Mouse (Mus musculus) heart, postnatal 36 days (tissue): ENCODE measurements at regions not wholly inside any gene's neighbourhood (a gene's known extent, or its start where the extent isn't known, plus 50 kb on each side); places are given as distances from the start of the nearest gene placed in this dataset.
"Not testable (repeated sequence)": the region's sequence is repeated elsewhere in the genome, so short reads cannot be mapped to it uniquely, and the experiment has no call there.

Experiments
- DNase-seq, 2 experiments: peaks; one replicate each; pipeline ENCODE4 v3.0.0; 2021 to 2022
- intact Hi-C: fragments of 180-260 bp; cut with DNase I; formaldehyde crosslinking; loops from one replicate; pipeline ENCODE4 v1.15.1; 2025

- no peak for DNase-seq
- intact Hi-C loops: loop anchor here (1.0 to 2.0 kb wide), 2 partner anchors 252 to 295 kb away; no protein-coding TSS in a partner anchor
Measured at GRCm38 (mm10) chr13:69991892-69992261, 189.7 kb downstream of the Med10 start.

GRCm38 (mm10) chr13:70003591-70003990 lies 201.4 kb downstream of the Med10 start:
- no peak for DNase-seq

GRCm38 (mm10) chr13:70012123-70012522 lies 209.9 kb downstream of the Med10 start:
- DNase-seq: no peak
- intact Hi-C loops: no loop called here

More at GRCm38 (mm10) chr13:70003591-70003990, 201.4 kb downstream of the Med10 start:
- intact Hi-C loops: no loop called here

- no peak for DNase-seq
- intact Hi-C loops: no loop called here
Measured at GRCm38 (mm10) chr13:70015183-70015582, 213.0 kb downstream of the Med10 start.

GRCm38 (mm10) chr13:70017535-70017934 lies 215.3 kb downstream of the Med10 start:
- no peak for DNase-seq
- intact Hi-C loops: no loop called here

GRCm38 (mm10) chr13:70019999-70020838 lies 218.0 kb downstream of the Med10 start:
- DNase-seq: no peak
- intact Hi-C loops: no loop called here

GRCm38 (mm10) chr13:70033249-70033648 lies 231.1 kb downstream of the Med10 start:
- DNase-seq: no peak
- intact Hi-C loops: no loop called here

GRCm38 (mm10) chr13:70033763-70034162 lies 231.6 kb downstream of the Med10 start:
- intact Hi-C loops: no loop called here

GRCm38 (mm10) chr13:70037985-70038667 lies 235.9 kb downstream of the Med10 start:
- no peak for DNase-seq
- intact Hi-C loops: no loop called here

More at GRCm38 (mm10) chr13:70033763-70034162, 231.6 kb downstream of the Med10 start:
- no peak for DNase-seq

GRCm38 (mm10) chr13:70057920-70058319 lies 255.7 kb downstream of the Med10 start:
- DNase-seq: no peak
- intact Hi-C loops: no loop called here

- no peak for DNase-seq
- intact Hi-C loops: no loop called here
Measured at GRCm38 (mm10) chr13:70061363-70061945, 259.3 kb downstream of the Med10 start.

- intact Hi-C loops: no loop called here
Measured at GRCm38 (mm10) chr13:70073655-70074054, 271.5 kb downstream of the Med10 start.

GRCm38 (mm10) chr13:70075353-70075752 lies 273.2 kb downstream of the Med10 start:
- intact Hi-C loops: no loop called here

More at GRCm38 (mm10) chr13:70073655-70074054, 271.5 kb downstream of the Med10 start:
- no peak for DNase-seq

GRCm38 (mm10) chr13:70081108-70081507 lies 278.9 kb downstream of the Med10 start:
- DNase-seq: no peak
- intact Hi-C loops: no loop called here

More at GRCm38 (mm10) chr13:70075353-70075752, 273.2 kb downstream of the Med10 start:
- DNase-seq: no peak

GRCm38 (mm10) chr13:70092886-70093285 lies 290.7 kb downstream of the Med10 start:
- intact Hi-C loops: no loop called here
- no peak for DNase-seq

- intact Hi-C loops: no loop called here
- no peak for DNase-seq
Measured at GRCm38 (mm10) chr13:70093970-70094369, 291.8 kb downstream of the Med10 start.

- intact Hi-C loops: no loop called here
- DNase-seq: no peak
Measured at GRCm38 (mm10) chr13:70096430-70097301, 294.5 kb downstream of the Med10 start.

GRCm38 (mm10) chr13:70100091-70100490 lies 297.9 kb downstream of the Med10 start:
- DNase-seq, intact Hi-C loops: not testable (repeated sequence)

- intact Hi-C loops: no loop called here
- DNase-seq: no peak
Measured at GRCm38 (mm10) chr13:70103021-70103420, 300.8 kb downstream of the Med10 start.

- DNase-seq, intact Hi-C loops: not testable (repeated sequence)
Measured at GRCm38 (mm10) chr13:70103491-70103890, 301.3 kb downstream of the Med10 start.
